ENCODE assay signal across 8 mouse cellular contexts in the genomic region with DNA sequence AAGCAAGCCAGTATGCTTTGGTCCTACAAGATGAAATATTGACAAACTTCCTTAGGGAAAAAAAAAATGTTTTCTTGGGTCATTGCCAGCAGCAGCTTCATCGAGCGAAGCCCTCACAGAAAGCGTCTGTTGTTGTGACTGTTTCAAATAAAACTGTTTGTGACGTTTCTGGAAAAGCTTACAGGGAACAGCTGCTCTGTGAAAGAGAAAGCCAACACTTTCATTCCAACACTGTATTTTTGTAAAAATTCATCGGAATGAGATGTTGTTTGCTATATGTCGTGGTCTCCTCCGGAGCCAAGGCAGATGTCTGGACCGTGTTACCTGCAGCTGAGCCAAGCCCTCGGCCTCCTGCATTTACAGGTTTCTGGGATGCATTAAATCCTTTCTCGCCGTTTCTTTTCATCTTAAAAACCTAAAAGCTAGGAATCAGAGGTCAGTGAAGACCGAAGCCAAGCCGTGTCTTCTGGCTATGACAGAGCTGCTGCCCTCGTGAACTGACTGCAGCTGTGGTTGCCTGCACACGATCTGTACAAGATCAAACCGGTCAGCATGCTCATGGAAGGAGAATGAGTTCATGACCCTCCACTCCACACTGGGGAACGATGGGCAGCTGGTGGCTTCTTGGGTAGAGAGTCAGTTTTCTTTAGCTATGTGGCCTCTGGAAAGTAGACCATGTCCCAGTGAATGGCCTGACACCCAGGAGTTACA. TPM values are rescaled to one million over a fixed set of nuclear protein-coding genes. Genes with fewer than 3 reads are reported as not detected.
A peak's percentile ranks its signal among the peaks of the same experiment; 100 is the strongest.
DNase-seq lines count a peak whose midpoint lies in the region; ATAC-seq lines count a peak whose summit lies in the region.

No protein-coding gene starts in this region.

- peaks cover 9% of the 10 kb centered on the region; the same call in 1 of the 2 replicates for H3K4me1 ChIP-seq in heart, embryonic 10.5 days
- no peaks in the 10 kb centered on the region; the same call in 1 of the 2 replicates for H3K4me1 ChIP-seq in embryonic facial prominence, embryonic 14.5 days (ENCODE audit: control insufficient read depth, insufficient read depth, low read length)

- H3K36me3 ChIP-seq in heart, embryonic 10.5 days, result no peaks in the 10 kb centered on the region
- no peaks in the 10 kb centered on the region for H3K36me3 ChIP-seq in embryonic facial prominence, embryonic 14.5 days (ENCODE audit: control insufficient read depth, insufficient read depth, low read length)

- 85% methylated on average over 17 of the region's 17 CpGs for WGBS in heart, embryonic 10.5 days
- 43% methylated on average over 17 of the region's 17 CpGs for WGBS in embryonic facial prominence, embryonic 14.5 days

- no peaks in the 10 kb centered on the region for H3K9me3 ChIP-seq in heart, embryonic 10.5 days
- H3K9me3 ChIP-seq in embryonic facial prominence, embryonic 14.5 days (ENCODE audit: control insufficient read depth, low read length), result no peaks in the 10 kb centered on the region

- H3K27ac ChIP-seq in heart, embryonic 10.5 days, result no peak overlapping the region
- peak overlapping the region; percentile 76 for H3K27ac ChIP-seq in embryonic facial prominence, embryonic 14.5 days (replicated peaks; ENCODE audit: low read depth, low read length)

- no peak overlapping the region for H3K9ac ChIP-seq in embryonic facial prominence, embryonic 14.5 days (ENCODE audit: low read depth, low read length)

- peak; percentile 74; the same call in 1 of the 2 replicates for ATAC-seq in embryonic facial prominence, embryonic 14.5 days (ENCODE audit: low read depth)

- 0 out of 2 replicates have a peak, but pooled peaks cover 3% of the 10 kb centered on the region for H3K27me3 ChIP-seq in heart, embryonic 10.5 days (ENCODE audit: insufficient read depth, poor library complexity, severe bottlenecking)
- H3K27me3 ChIP-seq in embryonic facial prominence, embryonic 14.5 days (replicated peaks; ENCODE audit: control insufficient read depth, insufficient read depth, low read length), result no peaks in the 10 kb centered on the region

- H3K4me3 ChIP-seq in heart, embryonic 10.5 days, result no peak overlapping the region
- no peak overlapping the region for H3K4me3 ChIP-seq in embryonic facial prominence, embryonic 14.5 days (ENCODE audit: low read depth, low read length)

- H3K4me2 ChIP-seq in embryonic facial prominence, embryonic 14.5 days (ENCODE audit: low read depth, low read length), result no peak overlapping the region

- peak; percentile 48 for DNase-seq in heart, adult 8-10 months (ENCODE audit: low spot score)
- DNase-seq in heart, embryonic 10.5 days (ENCODE audit: low spot score), result no peak
- peak; percentile 90 for DNase-seq in embryonic facial prominence, embryonic 14.5 days (ENCODE audit: low spot score)
- peak; percentile 36 for DNase-seq in kidney, adult 11 months
- peak; percentile 76 for DNase-seq in lung, postnatal 10 days
- DNase-seq in adrenal gland, postnatal 10 days, result no peak
- DNase-seq in neural tube, embryonic 10.5 days (ENCODE audit: extremely low spot score, low spot score), result no peak
- DNase-seq in yolk sac, embryonic 10.5 days (ENCODE audit: low spot score), result no peak

RNA-seq across cellular contexts. Expression of a gene that starts 50.0 kb away (rescaled TPM):
- 10 to 100 TPM; 76.4 to 83.2 (median 81.2) TPM for total RNA-seq in heart, adult 8-10 months (2022)
- polyA plus RNA-seq in heart, embryonic 10.5 days (2016; fragmentation: Nextera tagmentation; extraction: Ambion mirVana), result 260 and 265 TPM in 2 replicates
- polyA plus RNA-seq in embryonic facial prominence, embryonic 14.5 days (2014; fragmentation: Nextera tagmentation; extraction: Ambion mirVana), result 273 and 278 TPM in 2 replicates
- 10 to 100 TPM; 72.7 to 86.6 TPM for total RNA-seq in adrenal gland, postnatal 10 days (2021)

Comparison
In these comparisons a context has a peak if more than half of its experiments do, and no peak if none do; other contexts are left out.
1. DNase-seq: peak in heart, adult 8-10 months (single experiment), embryonic facial prominence, embryonic 14.5 days (single experiment), kidney, adult 11 months (single experiment) and lung, postnatal 10 days (single experiment); none in heart, embryonic 10.5 days (single experiment), adrenal gland, postnatal 10 days (single experiment), neural tube, embryonic 10.5 days (single experiment) and yolk sac, embryonic 10.5 days (single experiment).